Mouse (Mus musculus) B cell, adult 2 months (primary cell): Measurements from ENCODE around the gene Ogg1.

ENCODE experiments used
- DNase-seq, 2 experiments: peaks; one replicate each; pipeline ENCODE4 v3.0.0; 2022

Ogg1 gene

DNA sequence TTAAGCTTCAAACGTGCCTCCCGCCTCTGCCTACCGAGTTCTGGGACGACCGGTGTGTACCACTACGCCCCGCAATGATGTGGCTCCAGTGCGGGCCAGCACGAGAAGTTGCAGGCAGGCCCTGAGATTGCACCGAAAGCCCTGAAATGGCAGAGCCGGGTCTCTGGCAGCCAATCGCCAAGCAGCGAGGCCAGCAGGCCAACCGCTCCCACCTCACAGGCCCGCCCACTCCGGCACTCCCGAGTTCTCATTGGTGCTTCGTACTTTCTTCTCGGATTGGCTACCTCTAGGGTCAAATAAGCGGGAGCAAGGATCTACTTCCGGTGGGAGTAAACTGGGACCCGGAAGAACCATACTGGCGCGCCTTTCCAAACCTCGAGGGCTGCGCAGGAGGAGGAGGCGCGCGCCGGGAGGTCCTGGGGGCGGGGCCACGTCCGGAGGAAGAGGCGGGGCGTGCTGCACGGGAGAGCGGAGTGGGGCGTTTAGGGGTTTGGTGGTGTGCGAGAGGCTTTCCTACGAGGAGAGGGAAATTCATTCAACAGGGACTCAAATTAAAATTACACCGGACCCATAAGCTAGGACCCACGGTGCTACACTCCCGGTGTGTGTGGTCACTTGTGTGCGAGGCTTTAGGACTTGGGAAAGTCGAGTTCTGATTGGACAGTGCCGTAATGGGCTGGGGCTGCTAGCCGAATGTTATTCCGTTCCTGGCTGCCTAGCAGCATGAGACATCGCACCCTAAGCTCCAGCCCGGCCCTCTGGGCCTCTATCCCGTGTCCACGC is at the start of gene Ogg1:
Gene Ogg1 (plus strand): TSS at position 440 of the 783 bp plus-strand sequence.
- DNase-seq: peak; percentile 95 to 96

DNA sequence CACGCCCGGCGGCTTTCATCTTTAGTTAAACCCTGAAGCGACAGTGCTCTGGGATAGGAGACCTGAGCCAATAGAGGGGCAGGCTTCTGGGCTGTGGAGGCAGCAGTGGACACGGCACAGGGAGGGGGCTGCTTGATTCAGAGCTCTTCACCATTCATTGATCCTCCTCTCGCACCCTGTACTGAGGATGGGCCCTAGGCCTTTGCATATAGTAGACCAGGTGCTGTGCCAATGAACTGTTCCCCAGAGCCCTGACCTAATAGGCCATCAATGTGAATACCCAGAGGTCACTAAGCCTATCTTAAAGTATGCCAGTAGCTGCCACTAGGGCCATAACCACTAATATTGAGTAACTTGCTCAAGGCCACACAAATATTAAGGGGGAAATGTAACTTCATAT is 45.1 kb upstream of the Ogg1 start:
- no peak for DNase-seq

DNA sequence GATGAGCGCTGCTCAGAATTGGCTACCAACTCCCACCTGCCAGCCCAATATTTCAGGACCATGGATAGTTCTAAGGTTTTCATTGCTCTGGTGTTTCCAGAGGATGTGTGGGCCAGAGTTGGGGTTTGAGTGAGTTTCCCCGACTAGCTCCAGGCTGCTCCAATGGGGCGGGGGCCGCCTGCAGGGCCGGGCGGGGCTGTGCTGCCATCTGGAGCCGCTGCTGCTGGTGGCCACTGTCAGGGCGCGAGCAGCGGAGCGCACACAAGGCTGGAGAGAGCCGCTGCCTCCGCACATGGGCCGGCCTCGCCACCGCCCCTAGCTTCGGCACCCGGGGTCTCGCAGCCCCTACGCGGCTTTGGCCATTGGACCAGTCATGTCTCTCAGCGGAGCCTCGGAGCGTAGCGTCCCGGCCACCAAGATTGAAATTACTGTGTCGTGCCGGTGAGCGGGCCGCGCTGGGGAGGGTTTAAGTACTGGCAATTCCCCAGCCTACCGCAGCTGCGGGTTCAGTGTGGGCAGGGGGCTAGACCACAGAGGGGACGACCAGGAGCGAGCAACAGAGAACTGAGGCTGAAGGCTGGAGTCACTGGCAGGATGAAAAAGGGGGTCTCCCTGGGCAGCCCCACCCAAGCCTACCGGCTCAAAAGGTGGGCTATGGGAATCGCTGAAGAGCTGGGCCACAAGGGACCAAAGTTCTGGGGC is 44.5 kb upstream of the Ogg1 start, which contains the start of gene Cpne9:
Gene Cpne9 (plus strand): TSS at position 207 of the 702 bp plus-strand sequence.
- DNase-seq: peak in 1 of 2 experiments; percentile 28

DNA sequence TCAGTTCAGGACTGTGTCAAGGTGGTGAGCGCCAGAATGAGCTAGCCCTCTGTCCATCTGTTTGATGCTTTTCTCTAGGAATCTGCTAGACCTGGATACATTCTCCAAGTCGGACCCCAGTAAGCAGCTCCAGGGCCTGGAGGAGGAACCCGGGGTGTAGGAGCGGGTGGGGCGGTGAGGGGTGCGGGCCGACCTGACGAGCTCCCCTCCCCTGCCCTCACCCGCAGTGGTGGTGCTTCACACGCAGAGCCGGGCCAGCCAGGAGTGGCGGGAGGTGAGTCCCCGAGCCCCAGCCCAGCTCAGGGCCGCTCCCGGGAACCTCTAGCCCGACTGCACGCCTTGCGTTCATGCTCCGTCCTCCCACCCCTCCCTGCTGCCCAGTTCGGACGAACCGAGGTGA is 43.8 kb upstream of the Ogg1 start:
- DNase-seq: no peak

DNA sequence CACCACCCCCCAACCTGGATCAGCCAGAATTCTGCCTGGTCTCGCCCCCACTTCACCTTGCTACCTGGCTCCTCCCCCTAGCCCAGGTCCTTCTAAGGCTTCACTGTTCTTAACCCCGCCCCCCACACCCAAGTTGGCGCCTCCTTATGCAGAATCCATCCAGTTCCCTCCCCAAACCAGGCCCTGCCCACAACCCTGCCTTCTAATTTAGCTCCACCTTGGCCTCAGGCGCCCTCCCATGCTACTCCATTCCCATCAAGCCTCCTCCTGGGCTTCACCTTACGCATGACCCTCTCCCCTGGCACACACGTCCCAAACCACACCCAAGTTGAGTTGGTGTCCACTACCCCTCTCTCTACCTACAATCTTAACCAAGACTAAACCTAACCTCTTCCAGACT is 43.3 kb upstream of the Ogg1 start:
- DNase-seq: no peak

DNA sequence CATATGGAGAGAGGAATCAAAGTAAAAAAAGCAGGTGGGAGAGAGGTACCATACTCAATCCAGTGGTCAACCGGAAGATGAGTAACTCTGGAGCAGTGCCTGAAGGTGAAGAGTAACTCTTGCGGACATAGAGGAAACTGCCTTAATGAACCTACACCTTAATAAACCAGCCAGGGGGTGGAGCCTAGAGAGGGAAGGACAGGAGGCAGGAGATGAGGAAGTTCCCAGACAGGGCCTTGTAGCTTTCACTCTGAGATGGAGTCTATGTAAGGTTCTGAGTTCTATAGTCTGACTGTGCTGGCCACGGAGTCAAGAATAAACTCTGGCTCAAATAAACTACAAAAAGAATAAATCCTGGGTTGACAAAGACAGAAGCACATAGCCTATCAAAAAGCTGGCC is 41.8 kb upstream of the Ogg1 start:
- DNase-seq: peak; percentile 20 to 36

DNA sequence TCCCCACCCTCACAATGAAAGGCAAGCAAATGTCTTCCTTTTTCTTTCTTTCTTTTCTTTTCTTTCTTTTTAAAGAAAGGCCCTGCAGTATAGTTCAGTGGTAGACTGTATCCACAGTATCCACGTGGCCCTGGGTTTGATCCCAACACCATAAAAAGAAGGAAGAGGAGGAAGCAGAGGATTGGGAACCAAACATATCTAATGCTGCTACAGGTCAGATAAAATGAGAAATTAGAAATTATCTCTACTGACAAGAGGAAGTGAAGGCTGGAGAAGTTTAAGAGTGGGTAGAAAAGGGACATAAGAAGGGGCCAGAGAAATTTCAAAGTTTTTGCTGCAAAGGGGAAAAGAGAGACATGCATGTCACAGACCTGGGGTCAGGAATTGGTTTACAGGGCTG is 40.5 kb upstream of the Ogg1 start:
- no peak for DNase-seq

DNA sequence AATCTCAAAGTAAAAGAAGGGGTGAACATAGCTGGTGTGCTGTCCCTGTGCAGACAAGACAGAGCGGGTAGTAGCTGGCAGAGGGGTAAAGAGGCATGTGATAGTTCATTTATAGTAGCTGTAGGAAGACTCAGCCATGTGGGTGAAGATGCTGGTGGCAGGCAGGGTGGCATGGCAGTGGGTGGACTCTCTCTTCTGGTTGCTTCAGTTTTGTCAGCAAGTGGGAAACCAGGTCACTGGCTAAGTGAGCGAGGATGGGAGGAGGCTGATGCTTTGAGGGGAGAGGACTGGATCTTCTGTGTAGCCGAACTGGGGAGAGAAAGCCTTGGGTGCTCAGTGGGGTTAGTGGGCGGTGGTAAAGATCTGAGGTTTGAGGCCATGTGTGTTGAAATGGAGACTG is 39.5 kb upstream of the Ogg1 start:
- no peak for DNase-seq

DNA sequence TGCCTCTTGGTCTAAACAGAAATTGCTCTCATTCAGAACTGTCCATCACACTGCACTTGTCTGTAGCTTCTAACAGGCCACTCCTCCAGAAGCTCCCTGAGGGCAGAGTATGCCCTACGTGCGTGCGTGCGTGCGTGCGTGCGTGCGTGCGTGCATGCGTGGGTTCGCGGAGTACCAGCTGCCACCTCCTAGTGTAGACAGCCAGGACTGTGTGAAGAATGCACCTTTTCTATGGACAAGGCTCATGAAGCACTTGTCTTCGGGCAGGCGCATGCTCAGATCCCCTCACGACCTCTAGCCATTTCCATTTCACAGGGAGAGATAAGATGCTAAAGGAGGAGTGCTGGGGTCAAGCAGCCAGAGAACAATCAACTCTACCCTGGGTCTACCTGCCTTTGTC is 37.4 kb upstream of the Ogg1 start:
- no peak for DNase-seq

DNA sequence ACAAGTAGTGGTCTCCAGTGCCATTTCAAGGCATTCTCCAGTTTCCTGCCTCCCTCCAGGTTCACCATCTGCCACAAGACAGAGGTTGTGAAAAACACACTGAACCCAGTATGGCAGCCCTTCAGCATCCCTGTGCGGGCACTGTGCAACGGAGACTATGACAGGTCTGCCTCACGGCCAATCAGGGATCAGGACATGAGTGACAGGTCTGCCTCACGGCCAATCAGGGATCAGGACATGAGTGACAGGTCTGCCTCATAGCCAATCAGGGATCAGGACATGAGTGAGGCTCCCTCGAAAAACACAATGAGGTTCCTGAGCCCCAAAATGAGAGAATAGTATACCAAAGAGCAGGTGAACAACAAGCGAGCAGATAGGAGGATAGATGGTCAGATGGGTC is 36.4 kb upstream of the Ogg1 start:
- no peak for DNase-seq

DNA sequence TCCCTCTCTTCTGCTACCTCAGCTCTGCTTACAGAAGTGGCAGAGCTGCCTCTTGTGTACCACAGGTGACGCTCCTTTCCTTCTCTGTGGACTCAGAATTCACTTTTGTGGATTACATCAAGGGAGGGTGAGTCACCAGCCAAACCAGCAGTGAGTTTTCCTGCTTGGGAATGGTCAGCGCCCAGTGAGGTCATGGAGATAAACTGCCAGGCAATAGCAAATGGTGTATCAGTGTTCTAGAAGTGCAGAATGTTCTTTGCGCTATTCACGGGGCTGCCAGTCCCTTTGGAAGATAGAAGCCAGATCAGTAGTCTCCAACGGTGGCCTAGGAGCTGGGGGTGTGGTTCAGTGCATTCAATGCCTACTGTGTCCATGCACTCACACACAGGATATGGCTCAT is 33.8 kb upstream of the Ogg1 start:
- no peak for DNase-seq

DNA sequence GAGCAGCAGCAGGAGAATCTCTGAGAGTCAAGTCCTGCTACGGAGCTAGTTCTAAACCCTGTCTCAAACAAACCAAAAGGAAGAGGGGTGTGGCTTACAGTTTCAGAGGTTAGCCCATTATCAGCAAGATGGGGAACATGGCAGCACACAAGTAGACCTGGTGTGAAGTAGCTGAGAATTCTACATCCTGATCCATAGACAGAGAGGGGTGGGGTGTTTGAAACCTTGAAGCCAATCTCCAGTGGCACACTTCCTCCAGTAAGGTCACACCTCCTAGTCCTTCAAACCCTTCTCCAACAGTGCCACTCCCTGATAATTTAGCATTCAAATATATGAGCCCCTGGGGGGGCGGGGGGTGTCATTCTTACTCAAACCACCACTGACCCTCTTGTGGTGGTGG is 30.7 kb upstream of the Ogg1 start:
- DNase-seq: no peak

DNA sequence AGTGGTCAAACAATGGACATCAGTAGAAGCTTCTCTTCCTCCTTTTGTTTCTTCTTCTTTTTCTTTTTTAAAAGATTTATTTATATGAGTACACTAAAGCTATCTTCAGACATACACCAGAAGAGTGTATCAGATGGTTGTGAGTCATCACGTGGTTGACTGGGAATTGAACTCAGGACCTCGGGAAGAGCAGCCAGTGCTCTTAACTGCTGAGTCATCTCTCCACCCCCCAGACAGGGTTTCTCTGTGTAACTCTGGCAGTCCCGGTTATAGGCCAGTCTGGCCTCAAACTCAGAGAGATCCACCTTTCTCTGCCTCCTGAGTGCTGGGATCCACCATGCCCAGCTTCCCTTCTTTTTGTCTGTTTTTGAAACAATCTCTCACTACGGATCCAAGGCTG is 30.1 kb upstream of the Ogg1 start:
- no peak for DNase-seq

DNA sequence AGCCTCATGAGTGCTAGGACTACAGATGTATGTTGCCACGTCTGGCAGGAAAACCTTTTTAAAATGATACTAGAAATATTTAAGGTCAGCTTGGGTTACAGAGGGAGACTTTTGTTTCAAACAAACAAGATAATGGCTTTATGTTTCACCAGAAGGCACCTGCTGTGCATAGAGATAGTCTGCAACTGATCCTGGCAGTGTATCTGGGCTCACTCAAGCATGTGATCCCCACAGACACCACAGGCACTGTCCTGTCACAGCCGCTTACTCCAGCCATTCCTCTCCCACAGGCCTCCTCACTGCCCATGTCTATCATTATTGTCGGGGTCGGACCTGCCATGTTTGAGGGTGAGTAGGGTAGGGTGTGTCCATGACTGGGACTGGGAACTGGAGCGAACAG is 25.4 kb upstream of the Ogg1 start:
- DNase-seq: no peak

DNA sequence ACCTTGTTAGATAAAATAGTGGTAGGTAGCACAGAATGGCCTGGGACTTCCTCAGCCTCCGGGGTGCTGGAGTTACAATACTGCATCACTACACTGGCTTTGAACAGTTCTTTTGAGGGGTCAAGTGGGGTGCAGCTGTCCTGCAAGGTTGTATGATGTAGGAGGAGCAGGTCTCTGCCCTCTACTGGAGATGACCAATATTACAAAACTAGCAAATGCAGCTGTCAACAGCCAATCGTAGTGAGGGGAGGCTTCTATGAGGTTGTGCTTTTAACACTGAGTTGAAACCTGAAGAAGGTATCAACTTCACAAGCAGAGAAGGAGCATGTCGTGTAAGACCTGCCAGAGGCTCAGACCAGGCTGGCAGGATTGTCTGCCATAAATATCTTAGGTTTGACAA is 24.5 kb upstream of the Ogg1 start:
- DNase-seq: peak; percentile 42 to 44

DNA sequence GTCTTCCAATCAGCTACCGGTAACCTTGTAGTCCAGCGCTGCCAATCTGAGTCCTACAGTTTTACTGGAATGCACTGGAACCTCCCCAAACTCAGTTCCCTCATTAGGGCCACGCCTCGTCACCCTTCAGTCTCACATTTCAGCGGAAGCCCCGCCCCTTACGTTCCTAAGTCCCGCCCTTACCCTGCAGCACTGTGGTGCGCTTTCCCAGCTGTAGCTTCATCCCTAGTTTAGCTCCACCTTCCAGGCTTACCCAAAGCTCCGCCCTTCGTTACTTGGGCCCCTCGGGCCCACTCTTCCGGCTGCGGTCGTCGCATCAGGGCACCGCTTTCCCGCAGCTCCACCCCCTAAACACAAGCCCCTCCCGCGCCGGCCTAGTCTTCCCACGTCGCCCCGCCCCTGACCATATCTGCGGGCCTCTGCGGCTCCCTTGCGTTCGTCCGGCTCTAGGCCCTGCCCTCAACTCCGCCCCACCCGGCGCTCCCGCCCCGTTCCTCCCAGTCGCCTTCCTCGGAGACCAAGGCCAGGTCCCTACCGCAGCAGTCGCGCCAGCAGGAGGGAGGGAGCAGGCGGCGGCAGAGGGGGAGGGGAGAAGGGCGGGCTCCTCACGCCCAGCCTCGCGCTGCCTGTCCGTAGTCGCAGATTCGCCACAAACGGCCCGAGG is 20.3 kb upstream of the Ogg1 start:
- peak; percentile 99 to 100 for DNase-seq

DNA sequence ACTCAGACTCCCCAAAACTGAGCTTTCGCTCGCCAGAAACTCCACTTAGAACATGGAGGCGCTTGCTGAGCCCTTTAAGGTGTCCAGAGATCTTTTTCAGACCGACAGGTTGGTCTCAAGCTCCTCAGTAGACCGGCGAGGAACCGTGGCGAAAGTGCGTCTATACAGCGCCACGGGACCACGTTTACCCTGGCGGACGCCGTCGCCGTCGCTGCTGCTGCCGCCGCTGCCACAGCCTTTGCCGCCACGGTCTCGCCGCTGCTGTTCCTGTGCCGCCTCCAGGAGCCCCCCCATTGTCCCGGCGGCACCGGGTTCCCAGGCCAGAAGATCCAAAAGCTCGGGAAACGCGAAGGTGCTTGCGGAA is 19.8 kb upstream of the Ogg1 start, which contains the start of gene Brpf1:
Gene Brpf1 (plus strand): TSS at position 152 of the 364 bp plus-strand sequence.
- no peak for DNase-seq

DNA sequence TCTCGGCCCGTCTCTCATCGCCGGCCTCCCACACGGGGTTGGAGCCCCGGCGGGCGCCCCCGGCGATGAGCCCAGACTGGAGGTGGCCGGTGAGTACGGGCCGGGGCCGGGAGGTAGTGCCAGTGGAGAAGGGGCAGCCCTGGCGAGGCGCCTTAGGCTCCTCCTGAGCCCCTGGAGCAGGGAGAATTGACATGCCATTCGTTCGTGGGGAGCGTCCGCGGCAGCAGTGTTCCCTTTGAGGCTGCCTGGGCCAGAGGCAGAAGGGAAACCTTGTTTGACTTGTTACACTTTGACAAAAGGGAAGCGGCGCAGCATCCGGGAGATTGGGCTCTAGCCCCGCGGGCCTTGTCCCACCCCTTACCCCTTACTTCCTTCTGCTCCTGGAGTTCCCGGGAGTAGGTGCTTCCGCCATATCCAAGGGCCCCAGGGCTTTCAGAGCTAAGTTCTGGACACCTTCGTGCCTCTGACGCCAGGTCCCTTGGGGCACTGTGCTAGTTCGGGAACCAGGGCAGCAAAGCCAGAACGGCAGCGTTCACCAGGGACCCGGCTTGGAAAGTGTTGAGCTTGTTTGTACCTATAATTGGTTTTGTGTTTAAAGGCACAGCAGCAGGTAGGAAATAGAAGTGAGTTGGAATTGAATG is 19.2 kb upstream of the Ogg1 start:
- peak; percentile 58 to 62 for DNase-seq

DNA sequence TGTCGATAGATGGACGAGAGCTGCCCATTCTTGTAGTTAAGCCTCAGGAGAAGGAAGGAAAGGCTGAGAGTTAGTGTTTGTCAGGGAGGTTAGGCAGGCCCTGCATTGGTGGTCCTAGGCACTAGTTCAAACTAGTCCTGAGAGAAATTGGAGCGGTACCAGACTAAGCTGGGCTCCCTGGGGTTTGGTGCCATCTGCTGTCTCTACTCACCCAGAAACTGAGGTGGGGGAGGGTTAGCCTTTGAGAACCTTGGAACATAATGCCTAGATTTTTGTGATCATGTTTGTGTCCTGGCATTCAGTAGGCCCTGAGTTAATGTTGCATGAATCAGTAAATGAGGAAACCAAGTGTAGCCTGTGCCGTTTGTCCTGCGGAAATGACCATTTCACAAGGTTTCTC is 18.6 kb upstream of the Ogg1 start:
- DNase-seq: peak; percentile 58 to 67

DNA sequence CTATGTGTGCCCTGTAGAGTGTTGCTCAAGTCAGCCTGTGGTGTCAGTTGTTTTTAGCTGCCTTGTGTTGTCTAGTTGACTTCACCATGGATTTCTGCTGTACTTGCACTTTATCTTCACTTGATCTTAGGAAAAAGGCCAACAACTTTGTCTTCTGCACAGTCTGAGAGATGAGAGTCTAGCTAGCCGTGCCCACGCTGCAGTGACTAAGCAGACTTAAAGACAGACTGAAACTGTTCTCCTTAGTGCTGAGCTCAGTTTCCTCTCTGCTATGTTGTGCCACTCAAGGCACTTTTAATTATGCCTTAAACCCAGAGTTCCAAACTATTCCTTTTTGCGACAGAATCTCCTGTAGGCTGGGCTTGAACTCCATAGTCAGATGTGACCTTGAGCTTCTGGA is 10.8 kb upstream of the Ogg1 start:
- no peak for DNase-seq

DNA sequence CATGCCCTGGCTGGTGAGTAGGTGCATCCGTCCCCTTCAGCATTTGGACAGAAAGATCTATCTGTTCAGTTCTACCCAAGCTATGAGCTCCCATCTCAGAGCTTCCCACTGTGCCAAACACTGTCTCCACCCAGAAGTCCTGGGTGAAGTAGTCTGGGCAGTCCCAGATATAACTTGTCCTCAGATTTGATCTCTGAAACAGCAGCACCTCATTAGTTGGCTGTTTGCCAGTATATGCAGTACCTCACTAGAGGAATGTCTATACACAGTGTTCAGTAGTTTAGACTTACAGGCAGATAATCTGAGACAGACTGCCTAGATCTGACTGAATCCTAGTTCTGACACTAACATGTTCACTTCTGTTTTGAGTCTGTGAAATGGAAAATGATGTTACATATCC is 2.6 kb downstream of the Ogg1 start:
- no peak for DNase-seq

DNA sequence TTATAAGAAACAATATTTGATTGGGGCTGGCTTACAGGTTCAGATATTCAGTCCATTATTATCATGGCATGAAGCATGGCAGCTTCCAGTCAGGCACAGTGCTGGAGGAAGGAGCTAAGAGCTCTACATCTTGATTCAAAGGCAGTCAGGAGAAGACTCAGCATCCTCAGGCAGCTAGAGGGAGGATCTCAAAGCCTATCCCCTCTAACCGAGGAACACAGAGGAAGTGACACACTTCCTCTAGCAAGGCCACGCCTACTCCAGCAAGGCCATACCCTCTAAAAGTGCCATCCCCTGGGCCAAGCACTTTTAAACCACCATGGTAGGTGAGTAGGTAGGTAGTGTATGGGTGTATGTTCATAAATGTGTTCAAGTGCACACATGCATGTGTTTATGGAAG is 3.8 kb downstream of the Ogg1 start:
- DNase-seq: peak; percentile 57 to 60

DNA sequence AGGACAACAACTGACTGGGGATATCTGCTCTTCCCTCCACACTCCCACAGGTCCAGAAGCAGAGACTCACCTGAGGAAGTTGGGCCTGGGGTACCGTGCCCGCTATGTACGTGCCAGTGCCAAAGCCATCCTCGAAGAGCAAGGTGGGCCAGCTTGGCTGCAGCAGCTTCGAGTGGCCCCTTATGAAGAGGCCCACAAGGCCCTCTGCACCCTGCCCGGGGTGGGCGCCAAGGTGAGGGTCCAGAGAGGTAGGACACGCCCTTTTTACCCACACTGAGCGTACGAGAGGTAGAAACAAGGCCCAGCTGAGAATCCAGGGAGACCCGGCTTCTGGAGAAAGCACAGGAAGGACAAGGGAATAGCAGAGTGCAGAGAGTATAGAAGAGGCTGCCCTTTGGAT is 4.9 kb downstream of the Ogg1 start:
- DNase-seq: no peak
